Mouse (Mus musculus) brain, embryonic 18.5 days (tissue): ENCODE measurements around the gene Smtnl2.
"Not testable (repeated sequence)": the region's sequence is repeated elsewhere in the genome, so short reads cannot be mapped to it uniquely, and the experiment has no call there.

Experiments
- DNase-seq: peaks from one replicate; pipeline ENCODE4 v3.0.0-alpha.2; 2012; ENCODE audit warnings: low read depth, low spot score

Gene Smtnl2

GRCm38 (mm10) chr11:72411093-72411921, at the start of gene Smtnl2:
TSS of gene Smtnl2 (minus strand) at chr11:72411713.
- no peak for DNase-seq

- no peak for DNase-seq
Measured at GRCm38 (mm10) chr11:72458502-72458901, 47.0 kb upstream of the Smtnl2 start.

GRCm38 (mm10) chr11:72457995-72458496, 46.5 kb upstream of the Smtnl2 start:
- DNase-seq, result no peak

GRCm38 (mm10) chr11:72455694-72456093, 44.2 kb upstream of the Smtnl2 start:
- no peak for DNase-seq

GRCm38 (mm10) chr11:72453105-72453953, 41.8 kb upstream of the Smtnl2 start:
- no peak for DNase-seq

- no peak for DNase-seq
Measured at GRCm38 (mm10) chr11:72452140-72452665, 40.7 kb upstream of the Smtnl2 start.

- no peak for DNase-seq
Measured at GRCm38 (mm10) chr11:72447475-72447874, 36.0 kb upstream of the Smtnl2 start.

- DNase-seq, result no peak
Measured at GRCm38 (mm10) chr11:72446311-72447105, 35.0 kb upstream of the Smtnl2 start.

GRCm38 (mm10) chr11:72440965-72441664, 29.6 kb upstream of the Smtnl2 start, which contains the start of gene Mybbp1a:
TSS of gene Mybbp1a (plus strand) at chr11:72441355.
- peak; percentile 95 for DNase-seq

- not testable (repeated sequence) for DNase-seq
Measured at GRCm38 (mm10) chr11:72440597-72440964, 29.1 kb upstream of the Smtnl2 start.

- no peak for DNase-seq
Measured at GRCm38 (mm10) chr11:72438411-72438810, 26.9 kb upstream of the Smtnl2 start.

GRCm38 (mm10) chr11:72436756-72437650, 25.5 kb upstream of the Smtnl2 start:
- DNase-seq, result no peak

- DNase-seq, result no peak
Measured at GRCm38 (mm10) chr11:72436271-72436670, 24.8 kb upstream of the Smtnl2 start.

GRCm38 (mm10) chr11:72435694-72436045, 24.2 kb upstream of the Smtnl2 start:
- no peak for DNase-seq

- DNase-seq, result no peak
Measured at GRCm38 (mm10) chr11:72434963-72435693, 23.6 kb upstream of the Smtnl2 start, which contains the start of gene Ggt6. TSS of gene Ggt6 (plus strand) at chr11:72435526.

GRCm38 (mm10) chr11:72430311-72431068, 19.0 kb upstream of the Smtnl2 start:
- not testable (repeated sequence) for DNase-seq

- peak; percentile 34 for DNase-seq
Measured at GRCm38 (mm10) chr11:72429288-72429690, 17.8 kb upstream of the Smtnl2 start.

GRCm38 (mm10) chr11:72428694-72429093, 17.2 kb upstream of the Smtnl2 start:
- no peak for DNase-seq
